Mouse (Mus musculus): ENCODE results near the gene Myod1. TPM values are rescaled to one million over a fixed set of nuclear protein-coding genes. Genes with fewer than 3 reads are reported as not detected.

The Myod1 gene
- total RNA-seq, 2 experiments from 2014 or later, result 17.3 to 21.3 TPM

DNA sequence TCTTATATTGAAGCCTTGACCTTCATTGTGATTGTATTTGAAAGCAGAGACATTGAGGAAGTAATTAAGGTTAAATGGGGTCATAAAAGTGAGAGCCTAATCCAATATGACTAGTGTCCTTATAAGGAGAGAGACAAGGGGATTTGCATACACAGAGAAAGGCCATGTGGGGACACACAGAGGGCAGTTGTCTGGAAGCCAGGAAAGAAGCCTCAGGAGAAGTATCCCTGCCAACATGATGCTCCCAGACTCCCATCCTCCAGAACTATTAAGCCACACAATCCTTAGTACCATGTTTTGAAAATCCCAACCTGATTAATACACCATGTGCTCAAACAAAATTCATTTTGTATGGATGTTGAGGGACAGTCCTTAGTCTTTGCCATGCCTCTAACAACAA, 14.5 kb upstream of the Myod1 start:
- DNase-seq, result no peak
- no peak for TF ChIP-seq CTCF (IDR thresholded peaks at IDR 0.05)
- intact Hi-C loops (cut with DNase I), result no loop called here
- Histone ChIP-seq H3K27ac (no peak overlapping the region), H3K4me3 (no peak overlapping the region)

DNA sequence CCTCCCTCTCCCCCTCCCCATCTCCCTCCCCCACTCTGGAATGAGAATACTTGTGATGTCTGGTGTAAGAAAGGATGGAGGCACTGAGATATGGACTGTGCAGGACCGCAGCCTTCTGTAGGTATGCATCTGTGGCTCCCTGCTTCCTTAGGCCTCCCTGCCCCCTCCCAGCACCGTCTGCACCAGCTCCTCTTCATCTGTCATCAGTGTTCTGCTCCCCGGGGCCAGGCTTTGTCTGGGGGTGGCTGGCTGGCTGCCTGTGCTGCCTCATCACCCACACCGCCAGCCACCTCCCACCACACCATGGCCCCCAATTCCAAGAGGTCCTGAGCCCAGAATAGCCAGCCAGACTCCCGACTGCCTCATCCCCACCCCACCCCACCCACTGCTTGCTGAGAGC, 12.1 kb upstream of the Myod1 start:
- Histone ChIP-seq H3K27ac (no peak overlapping the region), H3K4me3 (no peak overlapping the region)
- intact Hi-C loops (cut with DNase I), result no loop called here
- no peak for DNase-seq
- no peak for TF ChIP-seq CTCF (IDR thresholded peaks at IDR 0.05)

DNA sequence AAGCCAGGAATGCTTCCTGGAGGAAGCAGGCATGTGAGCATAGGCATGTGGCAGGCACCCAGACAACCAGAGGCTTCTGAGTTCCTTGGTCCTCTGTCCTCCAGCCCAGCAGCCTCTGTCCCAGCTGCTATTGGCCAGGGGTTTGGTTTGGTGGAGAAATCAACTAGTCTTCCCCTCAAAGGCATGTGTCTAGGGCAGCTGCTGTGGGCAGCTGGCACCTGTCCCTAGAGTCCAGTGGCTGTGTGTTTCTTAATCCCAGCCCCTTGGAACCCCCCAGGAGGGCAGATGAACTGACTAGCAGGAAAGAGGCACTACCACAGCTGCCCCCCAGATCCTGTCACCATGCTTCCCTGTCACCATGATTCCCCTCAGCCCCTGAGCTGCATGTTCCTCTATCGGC, 10.5 kb upstream of the Myod1 start:
- intact Hi-C loops (cut with DNase I), result no loop called here
- TF ChIP-seq CTCF (IDR thresholded peaks at IDR 0.05), result no peak

DNA sequence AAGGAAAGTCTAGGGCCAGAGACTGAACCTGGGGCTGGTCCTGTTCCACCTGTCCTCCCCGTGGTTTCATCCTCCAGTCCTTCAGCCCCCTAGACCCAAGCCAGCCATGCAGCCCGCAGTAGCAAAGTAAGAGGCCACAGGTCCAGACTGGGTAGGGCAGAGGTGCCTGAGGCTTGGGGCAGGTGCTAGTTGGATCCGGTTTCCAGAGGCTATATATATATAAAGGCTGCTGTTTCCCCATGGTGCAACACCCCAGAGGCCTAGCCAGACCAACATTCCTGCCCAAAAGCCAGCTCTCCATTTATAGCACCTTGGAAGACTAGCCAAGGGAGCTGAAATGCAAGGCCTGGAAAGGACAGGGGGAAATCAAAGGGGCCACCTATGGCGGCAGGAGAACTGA, 5.2 kb upstream of the Myod1 start:
- TF ChIP-seq CTCF (IDR thresholded peaks at IDR 0.05), result no peak
- H3K4me3 ChIP-seq, result peak overlapping the region; percentile 75
- H3K27ac ChIP-seq, result peak overlapping the region; percentile 93
- intact Hi-C loops (cut with DNase I), result no loop called here
- DNase-seq, result peak; percentile 83

More for the DNA sequence above, 10.5 kb upstream of the Myod1 start:
- DNase-seq, result no peak
- no peak overlapping the region for H3K4me3 ChIP-seq
- no peak overlapping the region for H3K27ac ChIP-seq

DNA sequence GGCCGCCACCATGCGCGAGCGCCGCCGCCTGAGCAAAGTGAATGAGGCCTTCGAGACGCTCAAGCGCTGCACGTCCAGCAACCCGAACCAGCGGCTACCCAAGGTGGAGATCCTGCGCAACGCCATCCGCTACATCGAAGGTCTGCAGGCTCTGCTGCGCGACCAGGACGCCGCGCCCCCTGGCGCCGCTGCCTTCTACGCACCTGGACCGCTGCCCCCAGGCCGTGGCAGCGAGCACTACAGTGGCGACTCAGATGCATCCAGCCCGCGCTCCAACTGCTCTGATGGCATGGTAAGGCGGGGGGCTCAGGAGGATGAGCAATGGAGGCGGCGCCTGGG, 703 bp downstream of the Myod1 start:
- peak; percentile 73 for TF ChIP-seq CTCF (IDR thresholded peaks at IDR 0.05)
- H3K4me3 ChIP-seq, result peak overlapping the region; percentile 75
- DNase-seq, result peak; percentile 90
- peak overlapping the region; percentile 96 for H3K27ac ChIP-seq
- intact Hi-C loops (cut with DNase I), result no loop called here

DNA sequence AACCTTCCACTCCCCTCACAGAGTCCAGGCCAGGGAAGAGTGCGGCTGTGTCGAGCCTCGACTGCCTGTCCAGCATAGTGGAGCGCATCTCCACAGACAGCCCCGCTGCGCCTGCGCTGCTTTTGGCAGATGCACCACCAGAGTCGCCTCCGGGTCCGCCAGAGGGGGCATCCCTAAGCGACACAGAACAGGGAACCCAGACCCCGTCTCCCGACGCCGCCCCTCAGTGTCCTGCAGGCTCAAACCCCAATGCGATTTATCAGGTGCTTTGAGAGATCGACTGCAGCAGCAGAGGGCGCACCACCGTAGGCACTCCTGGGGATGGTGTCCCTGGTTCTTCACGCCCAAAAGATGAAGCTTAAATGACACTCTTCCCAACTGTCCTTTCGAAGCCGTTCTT, 1.8 kb downstream of the Myod1 start:
- peak; percentile 65 for DNase-seq
- Histone ChIP-seq H3K4me3 (peak overlapping the region; percentile 75), H3K27ac (peak overlapping the region; percentile 96)
- TF ChIP-seq CTCF (IDR thresholded peaks at IDR 0.05), result peak; percentile 58
- intact Hi-C loops (cut with DNase I), result loop anchor here (1.0 to 2.0 kb wide), 3 partner anchors 94 to 281 kb away; no protein-coding TSS in a partner anchor

DNA sequence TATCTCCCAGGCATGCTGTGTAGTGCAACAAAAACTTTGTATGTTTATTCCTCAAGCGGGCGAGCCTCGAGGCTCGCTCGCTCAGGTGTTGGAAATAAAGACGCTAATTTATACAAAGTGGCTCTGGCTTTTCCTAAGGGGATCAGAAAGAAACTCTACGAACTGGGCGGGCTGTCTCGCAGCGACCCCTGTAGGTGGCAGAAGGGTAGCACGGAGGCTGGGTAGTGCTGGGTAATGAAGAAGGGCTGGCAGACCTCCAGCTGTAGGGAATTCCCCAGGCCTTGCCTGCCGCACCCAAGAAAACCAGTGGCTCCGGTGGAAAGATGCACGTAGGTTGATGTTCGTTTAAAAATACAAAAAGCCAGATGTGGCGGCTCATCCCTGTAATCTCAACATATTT, 2.7 kb downstream of the Myod1 start:
- TF ChIP-seq CTCF (IDR thresholded peaks at IDR 0.05), result peak; percentile 83
- H3K27ac ChIP-seq, result peak overlapping the region; percentile 96
- intact Hi-C loops (cut with DNase I), result loop anchor here (1.0 to 2.0 kb wide), 3 partner anchors 95 to 282 kb away; no protein-coding TSS in a partner anchor
- DNase-seq, result peak; percentile 91
- H3K4me3 ChIP-seq, result peak overlapping the region; percentile 75

DNA sequence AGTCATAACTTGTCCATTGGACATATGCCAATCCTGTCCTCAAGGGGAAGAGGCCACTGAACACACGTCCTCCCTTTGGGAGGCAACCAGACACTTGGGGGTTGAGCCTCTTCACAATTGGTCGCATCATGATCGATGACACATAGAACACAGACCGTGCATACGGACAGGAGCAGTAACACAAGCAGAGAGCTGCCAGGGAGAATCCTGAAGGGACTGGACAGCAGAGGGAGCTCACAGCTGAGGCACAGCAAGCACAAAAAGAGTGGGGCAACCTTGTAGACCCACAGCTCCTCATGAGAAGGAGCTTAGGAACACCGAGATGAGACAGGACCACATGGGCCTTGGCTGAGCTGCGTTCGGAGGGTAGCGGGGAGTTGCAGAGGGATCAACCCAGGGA, 4.4 kb downstream of the Myod1 start:
- peak; percentile 55 for TF ChIP-seq CTCF (IDR thresholded peaks at IDR 0.05)
- intact Hi-C loops (cut with DNase I), result no loop called here
- peak; percentile 53 for DNase-seq
- no peak overlapping the region for H3K27ac ChIP-seq
- H3K4me3 ChIP-seq, result no peak overlapping the region

DNA sequence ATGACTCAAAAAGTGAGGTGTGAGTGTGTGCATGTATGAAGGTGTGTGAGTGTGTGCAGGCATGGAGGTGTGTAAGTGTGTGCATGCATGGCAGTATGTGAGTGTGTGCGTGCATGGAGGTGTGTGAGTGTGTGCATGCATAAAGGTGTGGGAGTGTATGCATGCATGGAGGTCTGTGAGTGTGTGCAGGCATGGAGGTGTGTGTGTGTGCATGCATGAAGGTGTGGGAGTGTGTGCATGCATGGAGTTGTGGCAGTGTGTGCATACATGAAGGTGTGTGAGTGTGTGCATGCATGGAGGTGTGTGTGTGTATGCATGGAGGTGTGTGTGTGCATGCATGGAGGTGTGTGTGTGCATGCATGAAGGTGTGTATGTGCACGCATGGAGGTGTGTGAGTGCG, 11.2 kb downstream of the Myod1 start:
- Histone ChIP-seq H3K27ac (no peak overlapping the region), H3K4me3 (no peak overlapping the region)
- no peak for DNase-seq
- intact Hi-C loops (cut with DNase I), result no loop called here
- TF ChIP-seq CTCF (IDR thresholded peaks at IDR 0.05), result no peak

DNA sequence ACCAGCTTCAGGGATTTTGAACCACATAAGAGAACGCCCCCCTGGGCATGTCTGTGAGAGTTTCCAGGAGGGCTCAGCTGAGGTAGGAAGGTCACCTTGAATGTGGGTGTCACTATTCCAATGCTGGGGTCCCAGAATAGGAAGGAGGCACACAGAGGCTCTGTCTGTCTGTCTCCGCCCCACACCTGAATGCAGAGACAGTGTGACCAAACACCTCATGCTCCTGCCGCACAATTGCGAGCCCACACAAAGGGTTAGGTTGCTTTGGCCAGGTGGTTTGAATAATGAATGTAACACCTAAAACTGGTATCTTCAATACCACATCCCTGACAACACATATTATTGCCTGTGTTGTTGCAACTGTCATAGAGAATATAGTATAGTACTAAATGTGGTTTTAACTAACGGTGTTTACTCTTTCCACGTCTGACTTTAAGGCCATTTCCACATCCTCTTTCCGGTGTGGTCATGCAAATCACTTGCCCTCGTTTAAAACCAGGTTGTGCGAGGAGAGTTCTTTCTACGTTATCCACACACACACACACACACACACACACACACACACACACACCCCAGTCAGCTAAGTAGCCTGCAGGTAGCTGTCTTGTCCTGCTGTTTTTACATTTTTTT, 13.3 kb downstream of the Myod1 start:
- H3K27ac ChIP-seq, result no peak overlapping the region
- TF ChIP-seq CTCF (IDR thresholded peaks at IDR 0.05), result no peak
- H3K4me3 ChIP-seq, result no peak overlapping the region
- DNase-seq, result no peak
- intact Hi-C loops (cut with DNase I), result no loop called here

DNA sequence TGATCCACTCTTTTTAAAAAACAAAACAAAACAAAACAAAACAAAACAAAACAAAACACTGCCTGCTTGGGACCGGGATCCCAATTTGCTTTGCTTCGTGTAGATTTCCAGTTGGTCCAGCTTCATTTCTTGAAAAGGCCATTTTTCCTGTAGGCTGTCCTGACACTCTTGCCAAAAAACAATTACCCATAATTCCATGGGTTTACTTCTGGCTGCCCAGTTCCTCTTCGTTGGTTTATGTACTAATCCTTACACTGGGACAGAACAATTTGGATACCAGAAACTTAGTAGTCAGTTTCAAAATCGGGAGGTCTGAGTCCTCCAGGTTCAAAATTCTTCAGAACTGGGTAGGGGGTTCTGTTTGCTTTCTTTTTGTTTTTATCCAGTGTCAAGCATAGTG, 14.0 kb downstream of the Myod1 start:
- no peak overlapping the region for H3K27ac ChIP-seq
- intact Hi-C loops (cut with DNase I), result no loop called here
- H3K4me3 ChIP-seq, result no peak overlapping the region
- TF ChIP-seq CTCF (IDR thresholded peaks at IDR 0.05), result no peak
- no peak for DNase-seq

DNA sequence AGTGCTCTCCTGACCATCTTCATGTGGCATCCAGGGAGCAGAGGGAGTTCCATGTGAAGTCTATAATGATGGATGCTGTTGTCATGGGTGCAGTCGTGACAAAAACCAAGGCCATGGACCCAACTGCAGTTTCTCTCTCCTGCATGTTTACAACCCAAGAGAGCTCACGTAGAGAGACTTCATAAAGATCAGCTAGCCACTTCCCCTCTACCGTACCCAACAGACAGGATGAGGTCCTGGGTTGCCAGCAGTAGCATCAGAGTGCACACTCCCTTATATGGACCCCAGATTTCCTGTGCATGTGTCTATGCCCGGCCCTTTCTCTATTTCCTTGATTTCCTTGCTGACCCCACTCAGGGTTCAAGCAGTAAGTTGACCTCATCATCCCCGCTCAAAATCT, 15.4 kb downstream of the Myod1 start:
- H3K27ac ChIP-seq, result no peak overlapping the region
- no peak for TF ChIP-seq CTCF (IDR thresholded peaks at IDR 0.05)
- no peak for DNase-seq
- H3K4me3 ChIP-seq, result no peak overlapping the region
- intact Hi-C loops (cut with DNase I), result loop anchor here (2.0 kb wide), 2 partner anchors 31 to 143 kb away; no protein-coding TSS in a partner anchor

DNA sequence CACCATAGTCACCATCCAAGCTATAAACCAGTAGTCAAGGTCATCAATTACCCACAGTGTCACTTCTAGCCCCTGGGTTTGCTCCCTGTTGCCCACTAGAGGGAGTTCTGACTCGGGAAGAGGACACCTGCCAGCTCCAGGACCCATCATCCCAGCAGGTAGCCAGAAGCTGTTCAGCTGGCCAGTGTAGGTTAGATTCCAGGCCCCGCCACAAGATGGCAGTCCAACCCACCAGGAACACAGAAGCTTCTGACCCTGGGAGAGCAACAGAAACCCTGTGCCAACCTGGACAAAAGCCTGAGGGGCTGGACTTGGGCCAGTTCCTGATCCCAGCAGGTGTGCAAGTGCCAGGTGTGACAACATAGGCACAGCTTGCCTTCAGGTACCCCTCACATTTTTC, 16.8 kb downstream of the Myod1 start:
- Histone ChIP-seq H3K4me3 (no peak overlapping the region), H3K27ac (no peak overlapping the region)
- DNase-seq, result peak; percentile 90
- TF ChIP-seq CTCF (IDR thresholded peaks at IDR 0.05), result no peak; the same call in 1 of the 2 replicates
- intact Hi-C loops (cut with DNase I), result loop anchor here (1.0 to 2.0 kb wide), 4 partner anchors 30 to 213 kb away; no protein-coding TSS in a partner anchor

Data from gastrocnemius, adult 2 months (tissue).